Mouse (Mus musculus) ES-Bruce4 (cell line): Measurements from ENCODE around the gene C530008M17Rik.

Source experiments
- CTCF ChIP-seq: IDR thresholded peaks from one replicate; pipeline ENCODE4 v1.8.1; 2011; ENCODE audit warnings: low read depth, low read length
- EP300 ChIP-seq: IDR thresholded peaks from 2 replicates; pipeline ENCODE4 v1.6.1; 2011; ENCODE audit warnings: low read depth, low read length; ENCODE audit not compliant: insufficient read depth
- POLR2A ChIP-seq: IDR thresholded peaks from one replicate; pipeline ENCODE4 v1.8.1; 2011; ENCODE audit warnings: low read length; ENCODE audit not compliant: insufficient read depth

- TF ChIP-seq CTCF (no peak), POLR2A (no peak), EP300 (no peak)
Measured at GRCm38 (mm10) chr5:76644234-76644633, 12.1 kb upstream of the C530008M17Rik start.
